Mouse (Mus musculus) cerebellum, adult 2 months (tissue): ENCODE measurements around the gene Rab5if.

ENCODE experiments used
- CTCF ChIP-seq: fragments of 200-500 bp; IDR thresholded peaks from 2 replicates; pipeline ENCODE4 v1.5.1; 2011; ENCODE audit warnings: low read depth, mild to moderate bottlenecking, control low read depth, low read length, moderate library complexity, borderline replicate concordance; ENCODE audit not compliant: insufficient read depth
- POLR2A ChIP-seq: fragments of 200-500 bp; IDR thresholded peaks from 2 replicates; pipeline ENCODE4 v1.6.1; 2011; ENCODE audit warnings: low read length, control low read depth, borderline replicate concordance; ENCODE audit not compliant: insufficient read depth

DNA sequence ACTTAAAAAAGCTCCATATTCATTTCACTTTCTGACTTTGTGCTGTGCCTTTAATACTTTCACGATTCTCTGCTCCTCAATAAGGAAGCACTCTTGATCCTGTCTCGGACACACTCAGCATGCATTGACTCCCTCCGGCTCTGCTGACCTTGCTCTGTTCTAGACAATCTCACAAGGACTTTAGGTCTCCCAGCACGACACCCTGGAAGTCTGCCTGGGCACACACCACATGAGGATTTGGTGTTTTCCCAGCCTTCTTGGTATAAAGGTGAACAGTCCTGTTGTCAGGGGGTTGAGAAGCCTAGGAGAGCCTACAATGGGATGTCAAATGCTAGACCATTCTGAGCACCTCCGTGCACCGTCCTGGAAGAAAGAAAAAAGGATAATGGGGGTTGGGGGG is 29.9 kb downstream of the Rab5if start:
- no peak for TF ChIP-seq POLR2A
- TF ChIP-seq CTCF = no peak
